Mouse (Mus musculus) embryo, embryonic 11 days (tissue): ENCODE results near the gene Mest.

Source experiments
- DNase-seq: peaks from one replicate; pipeline ENCODE4 v3.0.0-alpha.2; 2015

Mest gene

GRCm38 (mm10) chr6:30710371-30711364 lies 12.7 kb upstream of the Mest start:
- DNase-seq, result peak; percentile 56

DNA sequence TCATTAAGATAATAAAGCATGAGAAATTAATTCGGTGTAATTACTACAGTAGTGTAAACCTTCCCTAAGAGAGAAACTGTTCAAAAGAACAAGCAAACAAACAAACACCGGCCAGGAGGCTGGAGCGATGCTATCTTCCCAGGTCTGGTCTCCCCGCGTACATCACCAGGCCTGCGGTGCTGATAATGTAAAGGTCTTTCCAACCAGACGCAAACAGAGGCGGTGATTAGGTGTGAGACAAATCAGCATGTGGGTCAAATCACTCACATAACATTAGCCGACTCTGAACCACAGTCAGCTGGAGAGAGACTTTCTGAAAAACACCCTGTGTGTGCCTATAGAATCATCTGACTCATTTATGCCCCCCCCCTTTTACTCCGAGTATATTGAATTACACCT lies 12.0 kb upstream of the Mest start:
- DNase-seq, result no peak

GRCm38 (mm10) chr6:30712484-30712883 lies 10.9 kb upstream of the Mest start:
- no peak for DNase-seq

GRCm38 (mm10) chr6:30713455-30713854 lies 9.9 kb upstream of the Mest start:
- no peak for DNase-seq

DNA sequence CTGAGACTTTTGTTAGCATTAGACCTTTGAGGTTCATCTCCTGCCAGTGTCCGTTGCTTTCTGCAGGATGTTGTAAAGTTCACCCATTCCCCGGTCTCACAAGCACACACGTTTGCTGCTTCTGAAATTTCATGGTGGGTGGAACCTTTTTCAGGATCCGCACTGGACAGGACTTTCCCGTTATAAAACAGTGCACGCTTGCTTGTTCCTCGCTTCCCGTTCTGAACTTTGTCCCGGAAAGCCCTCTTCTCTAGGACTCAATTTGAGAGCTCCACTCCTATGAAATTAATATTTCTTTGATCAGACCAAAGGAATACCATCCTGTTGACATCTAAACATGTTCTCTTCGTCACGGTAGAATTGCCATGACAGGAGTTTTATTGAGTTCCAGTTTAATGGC lies 9.5 kb upstream of the Mest start:
- no peak for DNase-seq

- no peak for DNase-seq
Observed at GRCm38 (mm10) chr6:30714891-30715471, 8.4 kb upstream of the Mest start.

DNA sequence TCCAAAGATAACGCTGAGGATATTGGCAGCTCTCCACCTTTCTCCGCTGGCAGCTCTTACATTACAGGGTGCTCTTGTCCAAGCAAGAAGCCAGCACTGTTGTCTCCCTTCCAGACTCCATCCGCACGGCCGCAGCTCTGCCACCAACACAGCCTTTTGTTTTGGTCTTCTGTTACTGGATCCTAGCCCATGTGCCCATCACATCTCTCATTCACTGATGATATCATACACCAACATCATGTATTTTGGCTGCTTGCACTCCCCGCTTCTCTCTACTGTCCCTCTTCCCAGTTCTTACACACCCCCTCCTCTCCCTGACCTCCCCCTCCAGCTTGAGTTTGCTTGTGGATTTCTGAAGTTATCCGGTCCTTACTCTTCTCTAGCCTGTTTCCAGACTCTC lies 6.6 kb upstream of the Mest start:
- no peak for DNase-seq

- DNase-seq, result no peak
Observed at GRCm38 (mm10) chr6:30722385-30723164, 772 bp upstream of the Mest start.

DNA sequence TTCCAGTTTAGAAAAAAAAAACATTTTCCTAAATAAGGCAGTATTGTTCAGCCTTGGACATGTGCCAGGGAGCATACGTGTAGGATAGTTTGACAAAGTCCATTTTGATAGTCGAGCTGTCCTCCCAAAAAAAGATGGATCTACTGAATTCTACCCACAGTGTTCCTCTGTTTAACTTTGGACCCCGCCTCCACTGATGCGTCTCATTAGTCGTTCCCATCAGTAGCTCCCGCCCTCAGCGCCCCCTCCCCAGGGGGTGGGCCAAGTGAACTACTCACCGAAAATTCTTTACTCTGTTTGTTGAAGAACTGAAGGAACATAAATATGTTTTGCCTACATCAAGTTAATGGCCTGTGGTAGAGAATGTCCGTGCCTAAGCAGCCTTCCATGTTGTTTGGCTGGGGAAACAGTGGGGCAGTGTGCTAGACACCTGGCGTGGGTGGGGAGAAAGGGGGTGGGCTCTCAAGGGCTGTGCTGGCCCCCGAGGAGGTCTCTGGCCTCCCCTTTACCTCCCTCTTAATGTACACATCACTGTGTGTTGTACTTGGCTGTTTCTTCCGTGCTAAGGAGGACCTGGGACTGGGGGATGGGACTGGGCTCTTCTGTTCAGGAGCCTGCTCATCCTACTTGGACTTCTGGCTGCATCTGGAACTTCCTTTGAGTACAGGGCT lies 7.1 kb downstream of the Mest start:
- no peak for DNase-seq

DNA sequence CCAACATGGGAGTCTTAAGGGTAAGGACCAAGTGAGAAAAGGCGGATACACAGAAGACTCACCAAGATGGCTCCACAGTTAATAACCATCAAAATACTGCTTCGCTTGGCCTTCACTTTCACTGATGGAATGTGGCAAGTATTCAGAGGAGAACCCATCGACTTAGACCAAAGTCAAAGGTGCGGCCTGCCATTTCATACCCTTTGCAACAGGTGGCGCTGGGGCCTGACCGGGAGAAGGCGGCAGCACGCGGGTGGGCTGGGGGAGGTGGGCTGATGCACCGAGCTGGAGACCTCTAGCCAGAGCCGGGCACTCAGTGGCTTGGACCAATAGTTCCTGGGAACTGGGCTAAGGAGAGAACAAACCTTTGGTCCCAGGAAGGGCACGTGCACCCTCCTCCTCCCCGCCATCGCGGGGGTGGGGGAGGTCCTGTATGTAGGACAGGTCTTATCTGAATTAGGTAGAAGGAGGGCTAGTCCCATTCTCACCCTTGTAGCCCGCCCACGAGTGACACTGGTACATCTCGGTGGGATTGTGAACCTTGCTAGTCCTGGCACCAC lies 9.3 kb downstream of the Mest start:
- no peak for DNase-seq

DNA sequence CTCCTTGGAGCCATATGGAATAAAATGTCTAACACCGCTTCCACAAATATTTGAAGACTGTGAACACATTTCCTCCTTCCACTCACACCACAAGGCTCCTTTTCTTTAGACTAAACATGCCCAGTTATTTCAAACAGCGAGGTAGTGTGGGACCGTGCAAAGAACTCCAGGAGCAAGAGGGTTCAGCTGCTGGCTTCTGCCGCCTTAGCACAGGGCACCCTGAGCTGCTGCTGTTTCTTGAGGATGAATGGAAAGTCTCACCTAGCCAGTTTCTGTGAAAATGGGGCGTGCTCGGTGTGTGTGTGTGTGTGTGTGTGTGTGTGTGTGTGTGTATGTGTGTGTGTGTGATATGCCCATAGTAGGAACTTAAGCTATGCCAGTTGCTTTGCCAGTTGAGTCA lies 11.1 kb downstream of the Mest start:
- no peak for DNase-seq

- peak; percentile 54 for DNase-seq
Observed at GRCm38 (mm10) chr6:30734988-30735727, 11.8 kb downstream of the Mest start.

- DNase-seq, result peak; percentile 61
Observed at GRCm38 (mm10) chr6:30735728-30736371, 12.5 kb downstream of the Mest start.

DNA sequence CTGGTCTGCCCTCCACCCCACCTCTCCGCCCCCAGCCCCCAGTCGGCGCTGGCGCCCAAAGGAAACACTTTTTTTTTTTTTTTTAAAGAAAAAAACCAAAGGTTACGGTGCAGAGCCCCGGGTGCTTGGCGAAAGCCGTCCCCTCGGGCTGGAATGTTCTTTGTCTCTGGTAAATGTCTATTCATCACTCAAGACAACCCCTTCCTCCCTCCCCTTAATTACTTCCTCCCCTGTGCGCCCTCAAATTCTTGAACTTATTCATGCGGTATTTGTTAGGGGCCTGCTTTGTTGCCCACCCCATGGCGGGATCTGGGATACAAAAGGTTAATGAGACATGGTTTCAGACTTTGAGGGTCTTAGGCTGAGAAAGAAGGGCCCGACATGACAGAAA lies 13.0 kb downstream of the Mest start:
- peak; percentile 77 for DNase-seq

GRCm38 (mm10) chr6:30736864-30737547 lies 13.7 kb downstream of the Mest start:
- peak; percentile 91 for DNase-seq

DNA sequence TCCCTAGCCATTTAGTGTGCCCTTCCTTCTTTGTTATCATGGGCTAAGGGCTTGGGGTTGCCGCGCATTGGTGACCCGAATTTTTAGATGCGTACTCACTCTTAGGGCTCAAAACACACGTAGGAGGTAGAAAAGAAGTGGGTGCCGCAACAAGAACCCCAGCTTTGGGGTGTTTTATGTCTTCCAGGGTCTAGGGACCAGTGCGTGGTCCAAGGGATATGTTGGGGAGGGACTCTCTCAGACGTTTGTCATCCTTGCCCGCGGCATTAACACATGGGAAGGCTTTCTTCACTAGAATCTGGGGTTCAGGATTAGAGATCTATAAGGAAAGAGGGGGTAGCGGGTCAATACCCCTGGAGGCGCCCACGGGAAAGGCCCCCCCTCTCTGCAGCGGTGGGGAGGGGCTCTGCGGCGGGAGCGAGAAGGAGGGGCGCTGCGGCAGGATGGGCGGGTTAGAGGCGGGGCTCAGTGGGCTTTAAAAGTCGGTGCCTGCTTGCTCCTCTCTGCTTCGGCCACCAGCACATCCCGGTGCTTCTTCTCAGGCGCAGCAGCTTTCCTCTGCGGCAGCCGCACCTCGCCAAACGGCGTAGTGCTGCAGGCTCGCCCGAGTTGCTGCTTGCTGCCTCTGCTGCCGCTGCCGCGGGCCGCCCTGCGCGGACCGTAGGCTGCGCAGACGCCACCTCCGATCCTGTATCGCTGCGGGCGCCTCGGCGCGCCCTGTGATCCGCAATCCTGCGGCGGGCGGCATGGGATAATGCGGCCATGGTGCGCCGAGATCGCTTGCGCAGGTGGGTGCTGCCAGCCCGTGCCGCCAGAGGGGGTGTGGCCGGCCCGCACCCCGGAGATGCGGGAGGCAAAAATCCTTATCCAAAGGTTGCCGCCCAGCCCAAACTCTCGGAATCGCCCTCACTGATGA lies 14.5 kb downstream of the Mest start:
- DNase-seq, result peak; percentile 87

DNA sequence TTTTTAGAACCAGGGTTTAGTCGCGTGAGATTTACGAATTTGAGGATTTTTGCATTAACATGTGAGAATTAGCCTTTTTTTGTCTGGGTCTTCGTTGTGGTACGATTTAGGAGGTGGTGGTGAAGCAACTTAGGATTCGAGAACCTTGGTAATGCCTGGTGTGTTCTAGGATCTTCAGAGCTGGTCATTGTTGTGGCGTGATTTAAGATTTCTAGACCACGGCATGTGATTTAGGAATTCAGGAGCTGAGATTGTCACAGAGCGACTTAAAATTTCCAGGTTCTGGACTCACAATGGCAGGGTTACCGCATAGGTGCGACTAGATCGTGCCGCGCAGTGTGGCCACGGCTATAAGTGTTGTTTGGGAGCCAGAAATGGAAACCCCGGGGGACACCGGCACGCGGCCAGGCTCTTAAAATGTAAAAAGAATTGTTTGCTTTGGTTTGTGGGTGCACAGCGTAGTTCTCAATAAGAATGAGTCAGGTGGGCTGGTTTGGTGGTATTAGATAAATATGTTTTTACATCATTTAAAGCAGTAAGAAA lies 15.2 kb downstream of the Mest start:
- DNase-seq, result no peak

GRCm38 (mm10) chr6:30739177-30739747 lies 15.9 kb downstream of the Mest start:
- DNase-seq, result peak; percentile 66

GRCm38 (mm10) chr6:30744846-30745245 lies 21.5 kb downstream of the Mest start:
- no peak for DNase-seq
